Mouse (Mus musculus) heart, postnatal 0 days (tissue): ENCODE data around the gene Cma2. TPM values are rescaled to one million over a fixed set of nuclear protein-coding genes. Genes with fewer than 3 reads are reported as not detected.
A peak's percentile ranks its signal among the peaks of the same experiment; 100 is the strongest.

ENCODE experiments used
- ATAC-seq: fragments of 200-750 bp; cut with Nextera tagmentation; 2 replicates; pipeline ENCODE4 v1.8.0; 2017; ENCODE audit warnings: low read depth, moderate number of reproducible peaks, moderate library complexity; ENCODE audit not compliant: insufficient read depth
- DNase-seq: peaks from one replicate; pipeline ENCODE4 v3.0.0-alpha.2; 2016; ENCODE audit warnings: low spot score
- H3K27ac ChIP-seq: fragments of 300-500 bp; sonication (generic); 2 replicates; pipeline ENCODE4 v1.5.1; 2014; ENCODE audit warnings: low read depth, mild to moderate bottlenecking
- H3K27me3 ChIP-seq: fragments of 300-500 bp; sonication (generic); 2 replicates; pipeline ENCODE4 v1.6.1; 2014; ENCODE audit warnings: low read length, mixed read lengths; ENCODE audit not compliant: control insufficient read depth, insufficient read depth
- H3K36me3 ChIP-seq: fragments of 300-500 bp; sonication (generic); replicated peaks from 2 replicates; pipeline ENCODE4 v1.6.1; 2014; ENCODE audit warnings: low read length, mixed read lengths; ENCODE audit not compliant: control insufficient read depth, insufficient read depth
- H3K4me1 ChIP-seq: fragments of 300-500 bp; sonication (generic); 2 replicates; pipeline ENCODE4 v1.6.1; 2014; ENCODE audit warnings: antibody characterized with exemption; ENCODE audit not compliant: control insufficient read depth, insufficient read depth
- H3K4me2 ChIP-seq: fragments of 300-500 bp; sonication (generic); 2 replicates; pipeline ENCODE4 v1.6.1; 2014; ENCODE audit warnings: low read depth, mild to moderate bottlenecking, low read length, moderate library complexity
- H3K4me3 ChIP-seq: fragments of 300-500 bp; sonication (generic); 2 replicates; pipeline ENCODE4 v1.5.1; 2014; ENCODE audit warnings: low read depth, low read length
- H3K9ac ChIP-seq: fragments of 300-500 bp; sonication (generic); replicated peaks from 2 replicates; pipeline ENCODE4 v1.6.1; 2014; ENCODE audit warnings: low read depth, low read length, mixed read lengths
- H3K9me3 ChIP-seq: fragments of 300-500 bp; sonication (generic); replicated peaks from 2 replicates; pipeline ENCODE4 v1.6.1; 2016; ENCODE audit warnings: low read length; ENCODE audit not compliant: control insufficient read depth
- CTCF ChIP-seq: IDR thresholded peaks from 2 replicates; pipeline ENCODE4 v1.5.1; 2016; ENCODE audit warnings: antibody characterized with exemption, control low read depth, low read depth
- EP300 ChIP-seq: IDR thresholded peaks from 2 replicates; pipeline ENCODE4 v1.6.1; 2016; ENCODE audit warnings: antibody characterized with exemption, low read depth
- WGBS: fragments of 180-500 bp; shearing (Covaris S2); extraction: QIAGEN DNeasy Blood & Tissue Kit; methylation state at CpG from one replicate; pipeline ENCODE4 v1.1.7; 2014; 5-methylcytosine and 5-hydroxymethylcytosine counted together
- polyA plus RNA-seq: library from polyadenylated mRNA; unstranded; fragments of >200 nt; fragmentation: Nextera tagmentation; extraction: Ambion mirVana; gene quantifications from 2 replicates; pipeline ENCODE4 v1.2.1, GENCODE M21; 2015
- total RNA-seq: library from RNA; depleted of rRNA; stranded (reverse); fragments of >200 nt; gene quantifications from 2 replicates; pipeline ENCODE4 v1.2.3, GENCODE M21; 2014; ENCODE audit warnings: low replicate concordance

The Cma2 gene
- total and polyA plus RNA-seq, 2 experiments from 2014 or later: not detected

DNA sequence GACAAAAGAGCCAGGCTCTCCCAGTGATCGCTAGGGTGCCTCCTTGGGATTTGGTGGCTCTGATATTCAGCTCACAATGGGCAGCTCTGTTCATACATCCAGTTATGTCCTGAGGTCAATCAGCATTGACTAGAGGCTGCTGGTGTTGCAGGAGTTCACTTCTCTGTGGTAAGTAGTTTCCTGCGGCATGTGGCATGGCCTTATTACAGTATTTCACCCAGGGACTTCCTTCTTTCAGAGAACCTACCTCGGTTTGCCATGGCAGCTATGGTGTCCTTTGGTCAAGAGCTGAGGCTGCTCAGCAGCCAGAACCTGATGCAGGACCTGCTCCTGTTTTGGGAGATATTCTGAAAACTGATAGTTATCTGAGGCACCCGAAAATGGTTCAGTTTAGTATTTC, 23.9 kb upstream of the Cma2 start:
- Histone ChIP-seq H3K9me3 (no peaks in the 10 kb centered on the region), H3K9ac (no peak overlapping the region), H3K27me3 (no peaks in the 10 kb centered on the region), H3K36me3 (no peaks in the 10 kb centered on the region), H3K4me1 (no peaks in the 10 kb centered on the region), H3K4me2 (no peak overlapping the region), H3K27ac (no peak overlapping the region), H3K4me3 (no peak overlapping the region)
- ATAC-seq (no peak), DNase-seq (no peak)
- 83% methylated on average over 4 of the region's 4 CpGs for WGBS
- no peak for TF ChIP-seq CTCF
- no peak for TF ChIP-seq EP300

DNA sequence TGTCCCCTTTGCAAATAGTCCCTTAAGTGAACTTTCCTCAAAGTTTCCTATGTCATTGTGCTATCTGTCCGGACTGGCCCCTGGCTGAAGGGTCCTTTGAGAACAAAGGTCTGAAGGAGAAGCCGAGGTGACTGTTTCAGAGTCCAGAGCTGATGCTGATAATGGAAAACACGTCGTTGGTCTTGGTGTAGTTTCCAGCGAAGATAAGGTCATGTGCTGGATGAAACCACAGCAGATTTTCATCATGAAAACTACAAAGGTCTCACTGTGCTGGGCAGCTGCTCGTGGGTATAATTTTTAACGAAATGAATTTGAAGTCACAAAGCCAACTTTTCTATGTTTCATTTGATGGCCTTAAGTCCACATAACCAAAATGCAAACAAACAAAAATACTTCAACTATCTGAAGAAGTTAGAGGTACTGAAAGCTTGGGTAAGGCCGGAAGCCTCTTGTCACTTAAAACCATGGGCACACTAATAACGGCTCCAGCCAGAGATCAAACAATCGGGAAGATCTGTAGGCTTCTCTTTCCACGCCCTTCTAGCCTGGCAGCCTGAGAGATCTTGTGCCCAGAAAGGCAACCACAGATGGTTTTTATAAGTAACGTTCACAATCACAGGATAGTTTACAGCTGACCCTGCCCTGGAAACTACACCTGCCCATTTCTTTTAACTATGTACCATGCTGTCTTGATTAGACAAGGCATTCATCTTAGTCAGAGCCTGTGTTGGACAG, 21.4 kb upstream of the Cma2 start:
- no peak for ATAC-seq
- TF ChIP-seq CTCF (no peak), EP300 (no peak)
- 52% methylated on average over 12 of the region's 12 CpGs for WGBS

DNA sequence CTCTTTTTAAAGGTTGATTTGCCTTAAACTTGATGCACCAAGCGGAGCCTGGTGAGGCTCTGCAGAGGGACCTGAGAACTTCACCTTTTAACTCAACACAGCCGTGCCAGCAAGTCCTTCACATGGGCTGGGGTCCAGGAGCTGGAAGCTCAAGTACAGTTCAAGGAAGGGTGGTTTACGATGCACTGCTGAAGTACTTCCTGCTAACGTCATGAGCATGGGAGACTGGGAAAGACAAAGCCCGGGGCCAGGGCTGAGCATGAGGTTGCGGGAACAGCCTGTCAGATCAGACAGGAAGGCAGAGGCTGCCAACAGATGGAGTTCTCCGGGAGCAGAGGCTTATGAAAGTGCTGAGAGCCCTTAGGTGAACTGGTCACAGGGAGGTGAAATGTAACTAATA, 17.2 kb upstream of the Cma2 start:
- no peak overlapping the region for H3K9ac ChIP-seq
- no peaks in the 10 kb centered on the region for H3K9me3 ChIP-seq
- no peak overlapping the region for H3K4me3 ChIP-seq
- H3K4me1 ChIP-seq: no peaks in the 10 kb centered on the region
- peak; percentile 84 for DNase-seq
- H3K27me3 ChIP-seq: no peaks in the 10 kb centered on the region
- peak; percentile 89 for ATAC-seq
- 16% methylated on average over 7 of the region's 7 CpGs for WGBS
- TF ChIP-seq EP300: no peak
- no peak for TF ChIP-seq CTCF
- no peak overlapping the region for H3K27ac ChIP-seq
- 0 out of 2 replicates have a peak overlapping the region, but pooled peaks have one; percentile 2 for H3K4me2 ChIP-seq
- H3K36me3 ChIP-seq: no peaks in the 10 kb centered on the region

More for the DNA sequence above, 21.4 kb upstream of the Cma2 start:
- Histone ChIP-seq H3K9me3 (no peaks in the 10 kb centered on the region), H3K27me3 (no peaks in the 10 kb centered on the region), H3K4me3 (no peak overlapping the region), H3K36me3 (no peaks in the 10 kb centered on the region), H3K4me2 (no peak overlapping the region), H3K4me1 (no peaks in the 10 kb centered on the region), H3K27ac (no peak overlapping the region), H3K9ac (no peak overlapping the region)
- DNase-seq: no peak

DNA sequence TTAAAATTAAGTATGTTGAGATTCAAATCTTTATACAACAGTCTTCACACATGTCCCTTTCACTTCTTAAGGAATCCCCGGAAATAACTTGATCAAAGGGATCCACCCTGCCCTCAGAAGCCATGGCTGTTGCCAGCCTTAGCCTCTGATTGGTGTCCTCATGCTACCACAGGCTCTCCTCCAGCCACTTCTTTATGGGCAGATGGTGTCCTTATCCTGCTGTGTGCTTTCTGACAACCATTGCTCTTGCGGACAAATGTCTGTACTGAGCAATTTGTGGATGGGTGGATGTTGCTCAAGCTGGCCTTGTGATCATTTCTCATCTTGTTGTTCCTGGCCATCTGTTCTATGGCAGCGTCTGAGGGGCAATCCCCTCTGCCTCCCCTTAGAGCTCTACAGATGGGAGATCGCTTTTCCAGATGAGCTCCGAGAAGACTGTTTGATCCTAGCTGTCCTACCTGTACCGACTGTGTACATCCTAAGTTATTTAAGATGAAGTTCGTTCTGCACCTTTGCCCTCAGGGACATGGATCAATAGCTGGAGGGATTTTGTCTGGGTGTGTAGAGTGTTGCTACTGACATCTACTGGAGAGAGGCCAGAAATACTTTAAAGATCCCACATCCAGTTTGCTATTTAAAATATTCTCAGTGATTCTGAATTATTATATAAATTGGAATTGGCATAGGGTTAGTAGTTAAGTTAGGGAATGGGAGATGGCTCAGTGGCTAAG, 10.5 kb upstream of the Cma2 start:
- Histone ChIP-seq H3K9me3 (no peaks in the 10 kb centered on the region), H3K4me2 (no peak overlapping the region), H3K4me1 (no peaks in the 10 kb centered on the region), H3K4me3 (no peak overlapping the region), H3K27ac (no peak overlapping the region), H3K36me3 (no peaks in the 10 kb centered on the region), H3K27me3 (no peaks in the 10 kb centered on the region), H3K9ac (no peak overlapping the region)
- DNase-seq (no peak), ATAC-seq (no peak)
- 44% methylated on average over 7 of the region's 7 CpGs for WGBS
- TF ChIP-seq CTCF (no peak), EP300 (no peak)

DNA sequence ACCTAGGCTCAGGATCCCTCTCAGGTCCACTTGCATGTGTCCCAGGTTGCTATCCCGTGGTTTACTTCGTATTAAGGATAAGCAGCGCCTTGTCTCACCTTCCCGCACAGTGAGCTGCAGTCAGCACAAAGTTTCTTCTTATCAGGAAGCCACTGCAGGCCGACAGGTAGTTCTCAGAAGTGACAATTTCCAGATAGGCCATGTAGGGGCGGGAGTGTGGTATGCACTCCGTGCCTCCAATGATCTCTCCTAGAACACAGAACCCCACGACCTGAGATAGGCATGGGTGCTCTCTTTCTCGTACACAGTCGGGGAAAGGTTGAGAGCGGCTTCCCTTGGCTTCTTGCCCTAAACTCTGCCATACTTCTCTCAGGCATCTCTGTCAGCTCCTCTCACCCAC, 7.2 kb upstream of the Cma2 start:
- H3K36me3 ChIP-seq: no peaks in the 10 kb centered on the region
- no peaks in the 10 kb centered on the region for H3K9me3 ChIP-seq
- TF ChIP-seq CTCF (no peak), EP300 (no peak)
- no peak overlapping the region for H3K27ac ChIP-seq
- no peaks in the 10 kb centered on the region for H3K27me3 ChIP-seq
- no peak overlapping the region for H3K4me3 ChIP-seq
- no peak for DNase-seq
- ATAC-seq: no peak
- no peak overlapping the region for H3K4me2 ChIP-seq
- H3K4me1 ChIP-seq: peaks cover 9% of the 10 kb centered on the region
- 36% methylated on average over 11 of the region's 11 CpGs for WGBS
- H3K9ac ChIP-seq: no peak overlapping the region
